Mouse (Mus musculus): ENCODE measurements around the gene Gm45062.

The Gm45062 gene

GRCm38 (mm10) chr6:8474316-8474715 is 215.1 kb downstream of the Gm45062 start:
- DNase-seq (ENCODE audit: extremely low spot score) = no peak

- no peak for DNase-seq (ENCODE audit: extremely low spot score)
Observed at GRCm38 (mm10) chr6:8474820-8475219, 215.6 kb downstream of the Gm45062 start.

GRCm38 (mm10) chr6:8479176-8479575 is 219.9 kb downstream of the Gm45062 start:
- DNase-seq (ENCODE audit: extremely low spot score) = no peak

GRCm38 (mm10) chr6:8484437-8485275 is 225.4 kb downstream of the Gm45062 start:
- DNase-seq (ENCODE audit: extremely low spot score) = no peak

DNA sequence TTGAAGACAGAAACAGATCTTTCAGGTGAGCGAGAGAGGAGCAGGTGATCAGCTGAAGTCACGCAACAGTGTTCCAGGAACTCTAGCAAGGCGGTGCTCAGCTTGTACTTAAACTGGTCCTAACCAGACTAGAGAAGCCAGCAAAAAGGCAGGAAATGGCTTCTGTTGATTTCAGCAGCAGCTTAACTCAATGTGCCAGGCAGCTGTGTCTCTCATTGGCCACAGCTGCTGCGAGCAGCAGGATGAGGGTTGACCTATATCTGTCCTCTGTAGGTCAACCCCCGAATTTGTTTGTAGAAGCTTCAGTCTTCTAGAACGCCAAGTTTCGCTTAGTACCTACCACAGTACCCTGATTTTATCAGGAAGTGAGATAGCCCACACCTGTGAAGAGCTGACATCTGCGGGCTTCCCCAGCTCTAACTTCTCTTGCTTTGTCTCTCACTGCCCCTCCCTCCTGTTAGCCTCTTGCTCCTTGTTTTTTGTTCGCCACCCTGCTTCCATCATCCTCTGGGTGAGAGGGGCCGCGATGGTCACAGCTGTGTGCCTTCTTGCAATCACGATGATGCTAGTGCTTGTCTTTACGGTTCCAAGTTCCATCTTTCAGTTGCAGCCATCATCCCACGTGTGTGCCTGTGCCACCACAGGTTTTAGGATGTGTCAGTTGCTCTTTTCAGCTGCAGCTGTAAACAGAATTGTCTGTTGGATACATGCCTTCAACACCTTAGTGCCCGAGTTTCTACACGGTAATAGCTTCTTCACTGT is 226.3 kb downstream of the Gm45062 start:
- no peak for DNase-seq (ENCODE audit: extremely low spot score)

DNA sequence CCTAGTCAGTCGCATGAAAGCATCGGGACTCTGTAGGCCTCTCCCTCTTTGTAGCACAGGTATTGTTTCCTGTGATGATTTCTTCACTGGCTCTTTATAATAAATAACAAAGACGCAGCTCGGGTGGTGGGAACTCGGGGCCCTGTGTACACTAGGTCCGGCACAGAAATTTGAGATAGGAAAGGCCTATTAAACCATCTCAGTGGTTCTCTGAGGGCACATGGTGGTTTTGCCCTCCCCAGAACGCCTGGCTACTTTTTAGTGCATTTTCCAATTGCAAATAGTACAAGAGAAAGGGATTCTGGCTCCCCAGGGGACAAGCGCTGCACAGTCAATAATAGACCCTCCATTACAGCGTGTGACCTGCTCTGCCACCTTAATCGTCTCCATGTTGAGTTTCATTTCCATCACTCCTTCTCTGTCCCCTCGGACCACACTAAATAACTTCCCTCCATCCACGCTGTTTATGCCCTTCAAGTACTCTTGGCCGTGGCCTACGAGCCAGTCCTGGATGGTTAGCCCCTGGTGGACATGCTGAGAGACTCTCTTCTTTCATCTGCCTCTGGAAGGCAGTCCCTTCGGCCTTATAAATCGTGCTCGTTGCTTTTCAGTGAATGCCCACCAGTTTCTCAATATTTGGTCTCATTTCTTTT is 227.3 kb downstream of the Gm45062 start:
- DNase-seq (ENCODE audit: extremely low spot score) = no peak

- no peak for DNase-seq (ENCODE audit: extremely low spot score)
Observed at GRCm38 (mm10) chr6:8487044-8487853, 228.0 kb downstream of the Gm45062 start.

- DNase-seq (ENCODE audit: extremely low spot score) = no peak
Observed at GRCm38 (mm10) chr6:8488249-8488648, 229.0 kb downstream of the Gm45062 start.

DNA sequence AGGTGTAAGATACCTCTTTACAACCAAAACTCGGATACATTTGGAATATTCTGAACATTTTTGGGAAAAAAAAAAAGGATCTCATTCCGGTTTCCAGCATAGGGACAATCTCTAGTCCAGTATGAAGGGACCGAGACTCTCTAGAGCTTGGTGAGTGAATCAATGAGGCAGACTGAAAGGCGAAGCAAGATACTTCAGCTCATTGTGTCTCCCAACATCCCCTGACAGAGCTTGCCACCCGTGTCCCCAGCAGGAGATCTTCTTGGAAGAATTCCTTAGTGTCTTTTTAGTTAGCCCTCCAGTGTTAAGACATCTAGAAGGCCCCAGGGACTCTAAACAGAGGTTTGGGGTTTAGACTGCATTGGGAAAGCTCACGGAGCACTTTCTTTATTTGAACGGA is 230.0 kb downstream of the Gm45062 start:
- DNase-seq (ENCODE audit: extremely low spot score) = no peak

- no peak for DNase-seq (ENCODE audit: extremely low spot score)
Observed at GRCm38 (mm10) chr6:8489938-8490585, 230.8 kb downstream of the Gm45062 start.

DNA sequence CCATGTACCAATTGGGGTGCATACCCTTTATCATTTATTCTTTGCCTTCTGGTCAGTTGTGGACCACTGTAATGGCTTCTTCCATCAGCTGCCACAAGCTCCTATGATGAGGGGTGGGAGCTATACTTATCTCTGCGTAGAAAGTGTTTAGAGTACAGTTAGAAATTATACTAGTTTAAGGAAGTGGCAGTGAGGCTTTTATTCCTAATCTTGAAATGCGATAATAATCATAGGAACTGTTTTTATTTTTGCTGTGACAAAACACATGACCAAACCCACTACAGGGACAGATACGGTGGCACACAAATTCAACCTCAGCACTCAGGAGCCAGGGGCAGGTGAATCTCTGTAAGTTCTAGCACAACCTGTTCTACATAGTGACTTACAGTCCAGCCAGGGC is 233.0 kb downstream of the Gm45062 start:
- DNase-seq (ENCODE audit: extremely low spot score) = no peak

GRCm38 (mm10) chr6:8495109-8495826 is 236.0 kb downstream of the Gm45062 start:
- DNase-seq (ENCODE audit: extremely low spot score) = no peak

- no peak for DNase-seq (ENCODE audit: extremely low spot score)
Observed at GRCm38 (mm10) chr6:8495827-8496222, 236.6 kb downstream of the Gm45062 start.

DNA sequence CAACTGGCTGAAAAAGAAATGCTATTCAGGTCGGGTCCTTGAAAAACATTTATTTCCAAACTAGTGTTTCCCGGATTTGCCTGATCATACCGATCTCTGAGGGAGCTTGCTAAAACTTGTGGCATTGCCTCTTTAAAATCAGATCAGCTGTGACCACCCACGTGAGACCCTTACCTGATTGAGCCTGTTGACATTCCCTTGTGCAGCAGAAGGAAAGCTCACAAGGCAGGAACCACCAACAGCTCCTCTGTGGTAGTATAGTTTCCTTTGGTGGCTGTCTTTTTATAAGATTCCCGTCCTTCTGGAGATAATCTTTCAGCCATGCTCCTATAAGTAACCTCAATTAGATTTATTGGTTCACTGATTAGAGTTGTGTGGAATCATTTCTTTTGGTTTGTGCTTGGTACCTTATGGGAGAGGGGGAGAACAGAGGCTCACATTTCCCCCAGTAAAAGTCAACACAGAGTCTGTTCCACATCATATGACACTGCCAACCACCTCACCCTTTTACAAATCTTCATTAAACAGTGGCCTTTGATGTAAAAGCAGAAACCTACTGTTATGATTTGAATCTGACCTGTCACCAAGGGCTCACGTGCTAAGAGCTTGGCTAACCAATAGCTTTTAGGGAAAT is 238.1 kb downstream of the Gm45062 start:
- no peak for DNase-seq (ENCODE audit: extremely low spot score)

- DNase-seq (ENCODE audit: extremely low spot score) = no peak
Observed at GRCm38 (mm10) chr6:8497868-8498257, 238.6 kb downstream of the Gm45062 start.

DNA sequence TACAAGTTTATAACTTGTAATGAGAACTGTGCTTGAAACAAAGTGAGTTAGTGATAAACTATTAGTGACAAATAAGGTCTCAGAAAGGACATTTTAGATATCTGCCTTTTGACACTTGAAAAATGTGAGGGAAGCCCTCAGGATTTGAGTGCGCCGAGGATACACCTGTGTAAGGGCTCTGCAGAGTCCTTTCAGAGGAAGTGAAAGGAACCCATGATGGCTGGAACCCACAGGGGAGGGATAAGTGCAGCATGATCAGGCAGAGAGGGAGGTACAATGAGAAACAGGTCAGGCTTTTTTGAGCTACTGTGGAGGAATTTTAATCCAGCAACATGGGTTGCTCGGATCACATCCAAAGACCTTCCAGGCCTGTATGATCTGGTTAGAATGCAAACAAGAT is 239.7 kb downstream of the Gm45062 start:
- DNase-seq (ENCODE audit: extremely low spot score) = no peak

DNA sequence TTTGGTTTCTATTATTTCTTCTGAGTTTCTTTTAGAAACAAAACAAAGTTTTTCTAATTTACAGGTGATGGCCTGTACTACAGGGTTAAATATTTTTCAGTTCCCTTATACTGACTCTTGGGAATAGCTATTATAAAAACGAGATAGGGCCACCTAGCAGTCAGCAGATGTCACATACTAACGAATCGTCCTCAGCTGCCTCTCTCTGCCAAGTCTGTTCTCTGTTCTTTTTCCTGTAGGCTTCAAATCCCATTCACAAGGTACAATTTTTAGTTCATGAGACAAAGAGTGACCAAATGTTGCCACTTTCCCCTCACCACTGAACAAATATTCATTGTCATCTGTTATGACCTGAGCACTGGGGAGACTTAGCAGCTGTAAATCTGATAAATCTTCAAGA is 244.7 kb downstream of the Gm45062 start:
- DNase-seq (ENCODE audit: extremely low spot score) = no peak

DNA sequence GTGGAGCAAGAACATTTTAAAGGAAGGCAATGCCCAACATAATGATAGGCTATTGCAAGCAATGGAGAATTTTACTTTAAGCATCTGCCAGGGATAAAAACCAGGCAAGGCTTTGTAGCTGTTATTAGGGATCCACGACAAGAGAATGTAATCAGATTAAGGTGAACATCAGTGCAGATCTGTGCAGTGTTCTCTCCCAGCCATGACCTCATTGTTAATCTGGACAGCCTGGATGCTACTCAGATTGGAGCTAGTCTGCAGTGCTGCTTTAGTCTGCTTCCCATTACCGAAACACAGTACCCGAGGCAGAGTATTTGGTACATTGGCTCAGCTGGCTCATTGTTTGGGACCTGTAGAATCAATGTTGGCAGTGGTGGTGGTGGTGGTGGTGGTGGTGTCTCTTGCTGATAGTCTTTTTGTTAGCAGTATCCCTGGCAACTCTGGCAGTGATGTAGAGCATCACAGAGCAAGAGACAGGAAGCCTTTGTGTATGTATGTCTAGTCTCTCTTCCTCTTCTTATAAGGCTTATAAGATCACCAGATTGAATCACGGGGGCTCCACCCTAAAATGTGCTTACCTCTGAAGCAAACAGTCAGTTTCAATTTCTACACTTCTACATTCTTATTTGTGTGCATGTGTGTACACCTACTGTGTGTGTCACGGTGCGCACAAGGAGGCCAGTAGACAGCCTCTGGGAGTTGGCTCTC is 245.4 kb downstream of the Gm45062 start:
- no peak for DNase-seq (ENCODE audit: extremely low spot score)

DNA sequence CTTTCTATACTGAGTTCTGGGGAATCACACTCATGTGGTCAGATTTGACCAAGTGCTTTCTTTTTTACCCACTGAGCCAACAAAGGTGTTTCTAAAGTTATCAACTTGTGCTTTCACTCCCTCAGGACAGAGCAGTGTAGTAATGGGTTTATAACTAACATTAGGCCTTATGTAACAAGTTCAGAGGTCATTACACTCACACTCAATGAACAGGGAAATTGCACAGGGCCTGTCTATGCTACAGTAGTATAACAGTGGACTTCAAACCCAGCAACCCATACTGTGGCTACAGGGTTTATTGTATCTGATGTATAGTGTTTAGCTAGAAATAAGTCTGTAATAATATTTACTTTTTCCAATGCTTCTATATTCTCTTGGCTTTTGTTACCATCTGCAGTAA is 247.4 kb downstream of the Gm45062 start:
- DNase-seq (ENCODE audit: extremely low spot score) = no peak

All from embryo, embryonic 9.5 days (tissue).